Mouse (Mus musculus) testis, adult 2 months (tissue): ENCODE measurements around the gene Pcgf1.

Experiments used
- CTCF ChIP-seq: fragments of 200-500 bp; IDR thresholded peaks from 2 replicates; pipeline ENCODE4 v1.5.1; 2012; ENCODE audit warnings: low read depth, mild to moderate bottlenecking, inconsistent platforms, low read length, moderate library complexity; ENCODE audit not compliant: control insufficient read depth, insufficient read depth, insufficient replicate concordance
- POLR2A ChIP-seq: fragments of 200-500 bp; IDR thresholded peaks from 2 replicates; pipeline ENCODE4 v1.6.1; 2012; ENCODE audit warnings: low read depth, mild to moderate bottlenecking, inconsistent platforms, low read length, moderate library complexity; ENCODE audit not compliant: control insufficient read depth

DNA sequence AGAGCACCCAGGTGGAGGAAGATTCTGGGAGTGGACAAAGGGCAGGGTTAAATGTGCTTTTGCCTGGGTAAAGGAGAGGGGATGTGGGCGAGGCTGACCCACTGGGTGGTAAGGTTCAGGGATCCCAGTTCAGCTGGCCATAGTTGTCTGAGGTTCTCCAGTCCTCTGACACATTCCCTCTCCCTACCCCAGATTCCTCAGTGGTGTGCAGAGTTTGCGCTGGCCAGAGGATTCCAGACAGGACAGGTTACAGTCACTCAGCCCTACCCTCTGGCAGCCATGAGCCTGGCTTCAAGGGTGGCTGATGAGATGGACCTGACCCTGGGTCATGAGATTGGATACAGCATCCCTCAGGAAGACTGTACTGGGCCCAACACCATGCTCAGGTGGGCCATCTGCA, 18.9 kb upstream of the Pcgf1 start:
- TF ChIP-seq CTCF: no peak
- TF ChIP-seq POLR2A: no peak
